Mouse (Mus musculus): ENCODE measurements around the gene Mrpl1.

Mrpl1 gene

DNA sequence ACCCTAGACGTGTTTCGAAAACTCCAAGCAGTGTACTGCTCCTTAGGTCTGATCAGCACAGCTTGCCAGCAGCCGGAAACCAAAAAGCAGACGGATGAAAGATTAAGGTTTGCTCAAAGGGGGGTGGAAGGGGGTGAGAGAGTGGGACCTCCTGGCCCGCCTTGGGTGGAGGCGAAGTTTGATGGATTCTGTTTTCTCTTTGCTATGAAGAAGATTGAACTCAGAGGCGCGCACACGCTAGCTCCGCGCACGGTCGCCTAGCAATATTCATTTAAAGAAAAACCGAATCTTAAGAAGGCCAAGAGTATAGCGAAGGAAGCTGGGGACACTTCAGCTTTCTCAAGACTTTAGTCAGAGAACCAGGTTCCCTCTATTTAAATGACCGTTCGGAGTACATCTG is at the start of gene Mrpl1:
TSS of gene Mrpl1 (plus strand) at position 35 of the 400 bp plus-strand sequence.
- no peak for DNase-seq (ENCODE audit: extremely low read depth, low read depth, low spot score)

GRCm38 (mm10) chr5:96160467-96161262 is 48.6 kb upstream of the Mrpl1 start:
- DNase-seq (ENCODE audit: extremely low read depth, low read depth, low spot score): no peak

DNA sequence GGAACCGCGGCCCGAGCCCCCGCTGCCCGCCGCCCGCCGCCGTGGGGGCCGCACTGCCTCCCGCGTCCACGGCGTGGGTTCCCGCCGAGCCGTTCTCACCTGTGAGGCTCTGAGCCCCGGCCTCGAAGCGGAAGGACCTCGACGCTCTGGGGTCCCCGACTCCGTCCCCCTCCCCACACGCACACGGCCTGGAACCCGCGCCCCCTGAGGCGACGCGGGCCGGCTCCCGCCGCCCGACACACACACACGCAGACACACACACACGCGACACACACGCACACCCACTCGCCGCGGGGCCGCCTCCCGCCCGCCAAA is 48.1 kb upstream of the Mrpl1 start:
- no peak for DNase-seq (ENCODE audit: extremely low read depth, low read depth, low spot score)

DNA sequence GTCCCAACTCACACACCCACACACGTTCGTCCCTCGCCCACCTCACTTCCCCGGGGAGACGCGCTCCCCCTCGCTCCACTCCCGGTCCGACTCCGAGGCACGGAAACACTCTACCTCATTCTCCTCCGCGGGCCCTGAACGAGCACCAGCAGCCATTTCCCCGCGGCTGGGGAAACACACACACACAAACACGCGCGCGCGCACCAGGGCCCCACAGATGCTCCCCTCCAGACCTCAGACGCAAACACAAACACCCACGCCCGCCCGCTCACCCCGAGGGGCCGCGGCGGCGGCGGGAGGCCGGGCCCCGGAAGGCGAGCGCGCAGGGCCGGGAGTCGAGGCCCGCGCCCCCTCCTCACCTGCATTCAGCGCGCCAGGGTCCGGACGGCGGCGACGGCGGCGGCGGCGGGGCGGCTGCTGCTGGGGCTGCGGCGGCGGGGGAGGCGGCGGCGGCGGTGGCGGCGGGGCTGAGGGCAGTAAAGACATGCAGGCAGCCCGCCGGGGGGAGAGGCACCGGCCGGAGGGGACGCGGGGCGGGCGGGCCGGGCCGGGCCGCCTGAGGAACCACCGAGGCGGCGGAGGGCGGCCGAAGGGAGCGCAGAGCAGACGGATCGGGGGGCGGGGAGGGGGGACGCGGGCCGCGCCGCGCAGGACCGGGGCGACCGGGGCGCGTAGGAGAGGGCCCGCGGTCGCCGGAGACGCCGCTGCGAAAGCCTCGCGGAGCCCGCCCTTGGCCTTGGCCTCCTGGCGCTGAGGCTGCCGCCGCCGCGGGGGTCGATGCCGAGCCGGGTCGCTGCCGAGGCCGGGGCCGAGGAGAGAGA is 47.5 kb upstream of the Mrpl1 start:
- DNase-seq (ENCODE audit: extremely low read depth, low read depth, low spot score): no peak

GRCm38 (mm10) chr5:96162399-96163331 is 46.6 kb upstream of the Mrpl1 start:
- DNase-seq (ENCODE audit: extremely low read depth, low read depth, low spot score): peak; percentile 23

GRCm38 (mm10) chr5:96163396-96164020 is 45.8 kb upstream of the Mrpl1 start:
- no peak for DNase-seq (ENCODE audit: extremely low read depth, low read depth, low spot score)

- no peak for DNase-seq (ENCODE audit: extremely low read depth, low read depth, low spot score)
Observed at GRCm38 (mm10) chr5:96164021-96164411, 45.3 kb upstream of the Mrpl1 start, which contains the start of gene Cnot6l. TSS of gene Cnot6l (minus strand) at chr5:96164171.

- no peak for DNase-seq (ENCODE audit: extremely low read depth, low read depth, low spot score)
Observed at GRCm38 (mm10) chr5:96166761-96167160, 42.5 kb upstream of the Mrpl1 start.

GRCm38 (mm10) chr5:96170443-96170842 is 38.9 kb upstream of the Mrpl1 start:
- no peak for DNase-seq (ENCODE audit: extremely low read depth, low read depth, low spot score)

DNA sequence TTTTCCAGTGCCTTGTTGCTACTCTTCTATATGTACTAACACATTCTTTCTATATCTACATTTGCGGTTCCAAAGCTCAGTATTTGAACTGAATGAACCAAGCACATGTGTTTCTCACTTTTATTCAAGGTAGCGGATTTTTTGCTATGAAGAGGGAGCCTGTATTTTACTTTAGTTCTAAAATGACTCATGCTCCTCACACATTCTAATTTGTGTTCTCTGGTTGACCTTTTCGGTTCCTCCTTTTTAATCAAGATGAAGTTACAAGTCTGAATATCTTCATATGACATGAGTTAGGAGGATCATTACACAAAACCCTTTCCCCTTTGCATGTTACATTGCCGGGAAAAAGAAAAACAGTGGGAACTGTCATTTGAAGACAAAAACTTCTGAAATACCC is 37.5 kb upstream of the Mrpl1 start:
- no peak for DNase-seq (ENCODE audit: extremely low read depth, low read depth, low spot score)

GRCm38 (mm10) chr5:96176121-96176520 is 33.2 kb upstream of the Mrpl1 start:
- no peak for DNase-seq (ENCODE audit: extremely low read depth, low read depth, low spot score)

- no peak for DNase-seq (ENCODE audit: extremely low read depth, low read depth, low spot score)
Observed at GRCm38 (mm10) chr5:96176879-96177358, 32.4 kb upstream of the Mrpl1 start.

DNA sequence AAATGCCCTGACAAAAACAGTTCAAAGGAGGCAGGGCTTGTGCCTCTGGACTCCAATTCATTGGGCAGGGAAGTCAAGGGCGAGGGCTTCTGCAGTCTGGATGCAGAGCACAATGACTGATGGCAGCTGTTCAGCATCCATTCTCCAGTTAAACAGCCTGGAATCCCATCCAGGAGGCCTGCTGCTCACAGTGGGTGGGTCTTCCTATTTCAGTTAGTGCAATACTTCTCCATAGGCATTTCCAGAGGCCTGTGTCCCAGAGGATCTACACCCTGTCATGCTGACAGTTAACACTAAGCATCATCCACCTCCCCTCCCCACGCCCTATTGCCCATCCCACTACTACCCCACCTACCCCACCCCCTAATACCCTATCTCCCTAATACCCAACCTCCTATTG is 26.1 kb upstream of the Mrpl1 start:
- DNase-seq (ENCODE audit: extremely low read depth, low read depth, low spot score): no peak

DNA sequence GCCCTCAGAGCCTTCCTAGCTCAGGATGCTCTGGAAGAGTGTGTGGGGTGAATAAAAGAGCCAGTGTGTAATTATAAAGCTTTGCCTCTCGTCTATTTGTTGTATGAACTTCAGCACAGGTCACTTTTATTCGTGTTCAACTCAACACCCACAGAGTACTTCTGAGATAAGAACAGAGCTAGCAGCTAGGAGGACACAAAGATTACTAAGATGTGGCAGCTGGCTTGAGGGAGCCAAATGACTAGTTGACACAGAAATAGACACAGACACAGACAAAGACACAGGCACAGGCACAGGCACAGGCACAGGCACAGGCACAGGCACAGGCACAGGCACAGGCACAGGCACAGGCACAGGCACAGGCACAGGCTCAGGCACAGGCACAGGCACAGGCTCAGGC is 25.3 kb upstream of the Mrpl1 start:
- no peak for DNase-seq (ENCODE audit: extremely low read depth, low read depth, low spot score)

DNA sequence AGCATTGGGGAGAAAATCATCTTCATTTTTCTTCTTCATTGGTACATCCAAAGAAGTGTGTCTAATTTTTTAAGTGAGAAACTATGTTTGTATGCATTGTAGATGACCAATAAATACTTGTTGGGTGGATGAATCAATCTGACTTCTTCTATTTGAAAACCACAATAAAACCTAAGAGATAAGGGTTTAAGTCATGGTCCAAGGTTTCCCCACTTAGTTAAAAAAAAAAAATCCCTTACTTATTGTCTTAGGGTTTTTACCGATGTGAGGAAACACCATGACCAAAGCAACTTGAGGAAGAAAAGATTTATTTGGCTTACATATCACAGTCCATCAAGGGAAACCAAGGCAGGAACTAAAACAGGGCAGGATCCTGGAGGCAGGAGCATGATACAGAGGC is 19.5 kb upstream of the Mrpl1 start:
- DNase-seq (ENCODE audit: extremely low read depth, low read depth, low spot score): no peak

- no peak for DNase-seq (ENCODE audit: extremely low read depth, low read depth, low spot score)
Observed at GRCm38 (mm10) chr5:96191251-96191650, 18.0 kb upstream of the Mrpl1 start.

DNA sequence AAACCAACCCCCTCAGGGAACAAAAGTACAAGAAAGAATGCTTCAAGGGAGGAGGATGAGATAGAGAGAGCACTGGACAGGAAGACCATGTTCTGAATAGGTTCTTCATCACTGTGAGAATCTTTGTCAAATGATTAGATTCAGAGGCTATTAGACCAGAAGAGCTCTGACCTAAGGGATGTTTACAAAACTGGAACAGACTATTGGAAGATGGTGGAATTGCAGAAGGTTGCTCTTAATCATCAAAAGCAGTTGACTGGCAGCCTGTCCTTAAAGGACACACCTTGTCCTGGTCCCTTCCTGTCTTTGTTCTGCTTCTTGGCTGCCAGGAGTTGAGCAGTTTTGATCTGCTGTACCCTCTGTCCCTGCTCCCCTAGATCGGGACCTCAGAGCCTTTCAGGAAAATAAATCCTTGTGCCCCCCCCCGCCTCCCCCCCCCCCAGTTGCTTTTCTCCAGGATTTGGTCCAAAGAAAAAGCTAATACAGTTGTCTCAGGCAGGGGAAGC is 12.7 kb upstream of the Mrpl1 start:
- DNase-seq (ENCODE audit: extremely low read depth, low read depth, low spot score): no peak

DNA sequence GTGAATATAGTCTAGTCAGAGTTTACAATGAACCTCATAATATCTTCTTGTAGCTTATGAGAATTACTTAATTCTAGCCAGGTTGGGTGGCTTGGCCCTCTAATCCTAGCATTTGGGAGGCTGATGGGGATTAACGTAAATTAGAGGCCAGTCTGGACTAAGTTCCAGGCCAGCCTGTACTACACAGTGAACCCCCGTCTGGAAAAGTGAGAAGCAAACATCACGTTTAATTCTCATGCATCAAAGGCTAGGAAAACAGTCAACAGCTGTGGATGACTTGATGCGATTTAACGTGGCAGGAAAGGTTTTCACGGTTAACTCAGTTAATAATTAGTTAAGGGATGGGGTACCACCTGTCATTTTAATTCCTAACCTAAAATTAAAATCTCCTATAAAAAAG is 11.0 kb upstream of the Mrpl1 start:
- DNase-seq (ENCODE audit: extremely low read depth, low read depth, low spot score): no peak

GRCm38 (mm10) chr5:96200269-96200668 is 9.0 kb upstream of the Mrpl1 start:
- DNase-seq (ENCODE audit: extremely low read depth, low read depth, low spot score): no peak

DNA sequence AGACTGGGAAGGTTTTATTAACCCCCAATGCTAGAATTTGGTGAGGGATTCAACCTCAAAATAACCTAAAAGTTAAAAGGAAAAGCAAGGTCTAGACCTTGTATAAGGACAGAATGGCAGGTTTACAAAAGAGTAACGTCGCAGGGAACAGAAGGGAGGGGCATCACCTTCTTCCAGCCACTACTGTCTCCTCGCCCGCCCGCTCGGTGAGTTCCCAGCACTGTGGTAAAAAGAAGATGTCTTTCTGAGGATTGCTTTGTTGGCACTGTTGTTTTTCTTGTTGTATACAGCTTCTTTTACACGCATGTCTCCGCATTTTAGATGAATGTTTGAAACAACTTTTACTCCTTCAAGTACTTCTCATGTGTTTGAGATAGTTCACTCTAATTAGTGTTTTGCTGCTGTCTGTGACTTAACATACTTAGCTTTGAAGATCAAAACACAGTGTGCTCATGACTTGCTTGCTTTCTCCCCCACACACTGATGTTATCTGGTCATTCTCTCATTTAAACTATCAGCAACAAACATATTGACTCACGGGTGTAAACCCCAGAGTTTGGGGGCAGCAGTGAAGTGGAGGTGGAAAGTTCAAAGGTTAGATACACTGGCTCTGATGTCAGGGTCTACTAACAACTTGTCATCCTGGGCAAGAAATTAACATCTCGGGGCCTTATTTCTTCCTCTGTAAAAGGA is 7.7 kb upstream of the Mrpl1 start:
- no peak for DNase-seq (ENCODE audit: extremely low read depth, low read depth, low spot score)
